Mouse (Mus musculus): ENCODE data around the gene Ephb1. TPM values are rescaled to one million over a fixed set of nuclear protein-coding genes. Genes with fewer than 3 reads are reported as not detected.

The Ephb1 gene
- total and polyA plus RNA-seq, 3 experiments, result not detected

DNA sequence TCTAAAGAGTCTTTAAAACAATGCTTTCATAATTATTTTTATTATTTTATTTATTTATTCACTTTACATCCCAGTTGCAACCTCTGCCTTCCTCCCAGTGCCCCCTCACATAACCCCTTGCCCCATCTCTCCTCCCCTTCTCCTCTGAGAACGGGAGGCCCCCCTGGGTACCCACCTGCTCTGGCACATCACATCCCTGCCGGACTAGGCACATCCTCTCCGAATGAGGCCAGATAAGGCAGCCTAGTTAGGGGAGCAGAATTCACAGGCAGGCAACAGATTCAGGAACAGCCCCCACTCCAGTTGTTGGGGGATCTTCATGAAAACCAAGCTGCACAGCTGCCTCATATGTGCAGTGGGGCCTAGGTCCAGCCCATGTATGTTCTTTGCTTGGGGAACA, 17.4 kb upstream of the Ephb1 start:
- no peaks in the 10 kb centered on the region for H3K36me3 ChIP-seq (ENCODE audit: control insufficient read depth in 1 of 2, insufficient read depth in 2 of 2, low read length in 2 of 2)
- H3K27ac ChIP-seq (ENCODE audit: control insufficient read depth, low read depth, low read length), result no peak overlapping the region
- no peak overlapping the region for H3K4me3 ChIP-seq (ENCODE audit: control insufficient read depth in 1 of 2, insufficient read depth in 1 of 2, low read depth in 2 of 2, low read length in 2 of 2)
- H3K79me2 ChIP-seq (ENCODE audit: control insufficient read depth, insufficient read depth, low read length, poor library complexity), result no peaks in the 10 kb centered on the region
- H3K9ac ChIP-seq (ENCODE audit: control insufficient read depth, low read depth, low read length, poor library complexity, severe bottlenecking), result no peak overlapping the region
- TF ChIP-seq JUND (IDR thresholded peaks at IDR 0.05; ENCODE audit: low read depth, low read length), result no peak
- TF ChIP-seq UBTF (IDR thresholded peaks at IDR 0.05; ENCODE audit: borderline replicate concordance, insufficient read depth, low read depth, low read length), result no peak
- no peak for TF ChIP-seq GABPA (IDR thresholded peaks at IDR 0.05; ENCODE audit: low read depth, low read length)
- TF ChIP-seq CHD2 (IDR thresholded peaks at IDR 0.05; ENCODE audit: low read length), result no peak
- TF ChIP-seq ZC3H11A (IDR thresholded peaks at IDR 0.05; ENCODE audit: low read depth, low read length), result no peak
- no peak for TF ChIP-seq MYB (IDR thresholded peaks at IDR 0.05; ENCODE audit: low read depth, low read length)
- TF ChIP-seq ZMIZ1 (IDR thresholded peaks at IDR 0.05; ENCODE audit: low read depth, low read length), result no peak
- no peak for TF ChIP-seq ELF1 (IDR thresholded peaks at IDR 0.05; ENCODE audit: low read depth, low read length)
- TF ChIP-seq MAZ (IDR thresholded peaks at IDR 0.05; ENCODE audit: low read depth, low read length), result no peak
- no peak for TF ChIP-seq RAD21 (IDR thresholded peaks at IDR 0.05; ENCODE audit: low read depth, low read length)
- no peak for TF ChIP-seq NRF1 (IDR thresholded peaks at IDR 0.05; ENCODE audit: insufficient read depth, low read depth, low read length, poor library complexity, severe bottlenecking)
- no peak for TF ChIP-seq SIN3A (IDR thresholded peaks at IDR 0.05; ENCODE audit: low read length)
- TF ChIP-seq GATA1 (IDR thresholded peaks at IDR 0.05; ENCODE audit: low read depth, low read length), result no peak
- no peak for TF ChIP-seq MXI1 (IDR thresholded peaks at IDR 0.05; ENCODE audit: low read depth, low read length)
- TF ChIP-seq EP300 (IDR thresholded peaks at IDR 0.05; ENCODE audit: low read depth in 1 of 2, low read length in 2 of 2), result no peak
- no peak for TF ChIP-seq POLR2A (IDR thresholded peaks at IDR 0.05; ENCODE audit: control insufficient read depth in 1 of 2, insufficient read depth in 1 of 2, low read depth in 1 of 2, low read length in 2 of 2, poor library complexity in 1 of 2)
- H3K27me3 ChIP-seq (ENCODE audit: control insufficient read depth in 1 of 2, insufficient read depth in 2 of 2, low read length in 2 of 2), result no peaks in the 10 kb centered on the region
- no peaks in the 10 kb centered on the region for H3K4me1 ChIP-seq (ENCODE audit: control insufficient read depth in 1 of 2, insufficient read depth in 2 of 2, low read length in 2 of 2)
- DNase-seq (ENCODE audit: low read depth, low spot score), result no peak
- no peaks in the 10 kb centered on the region for H3K9me3 ChIP-seq (replicated peaks; ENCODE audit: insufficient read depth, low read length)

- no peak overlapping the region for H3K4me3 ChIP-seq (ENCODE audit: control insufficient read depth in 1 of 2, insufficient read depth in 1 of 2, low read depth in 2 of 2, low read length in 2 of 2)
- H3K27me3 ChIP-seq (ENCODE audit: control insufficient read depth in 1 of 2, insufficient read depth in 2 of 2, low read length in 2 of 2), result no peaks in the 10 kb centered on the region
- TF ChIP-seq HCFC1 (IDR thresholded peaks at IDR 0.05; ENCODE audit: low read depth, low read length) (no peak), JUND (IDR thresholded peaks at IDR 0.05; ENCODE audit: low read depth, low read length) (no peak), EP300 (IDR thresholded peaks at IDR 0.05; ENCODE audit: low read depth in 1 of 2, low read length in 2 of 2) (no peak), MAZ (IDR thresholded peaks at IDR 0.05; ENCODE audit: low read depth, low read length) (no peak), USF1 (IDR thresholded peaks at IDR 0.05; ENCODE audit: low read depth, low read length) (no peak), MYB (IDR thresholded peaks at IDR 0.05; ENCODE audit: low read depth, low read length) (no peak), MYC (IDR thresholded peaks at IDR 0.05; ENCODE audit: low read depth, low read length) (no peak), CHD1 (IDR thresholded peaks at IDR 0.05; ENCODE audit: low read depth, low read length) (no peak), ZNF384 (IDR thresholded peaks at IDR 0.05; ENCODE audit: low read depth, low read length) (no peak), E2F4 (IDR thresholded peaks at IDR 0.05; ENCODE audit: borderline replicate concordance, low read depth, low read length) (no peak), NELFE (IDR thresholded peaks at IDR 0.05; ENCODE audit: low read depth, low read length) (no peak), KAT2A (conservative IDR thresholded peaks at IDR 0.05; ENCODE audit: low read depth, low read length) (no peak), POLR2AphosphoS2 (IDR thresholded peaks at IDR 0.05; ENCODE audit: low read length) (no peak), ELF1 (IDR thresholded peaks at IDR 0.05; ENCODE audit: low read depth, low read length) (no peak), TAL1 (IDR thresholded peaks at IDR 0.05; ENCODE audit: low read length) (no peak), TBP (IDR thresholded peaks at IDR 0.05; ENCODE audit: low read depth, low read length) (no peak), MAFK (IDR thresholded peaks at IDR 0.05; ENCODE audit: borderline replicate concordance, low read depth, low read length) (no peak), ETS1 (IDR thresholded peaks at IDR 0.05; ENCODE audit: low read depth, low read length) (no peak), MXI1 (IDR thresholded peaks at IDR 0.05; ENCODE audit: low read depth, low read length) (no peak), GATA1 (IDR thresholded peaks at IDR 0.05; ENCODE audit: low read depth, low read length) (no peak)
- no peaks in the 10 kb centered on the region for H3K4me1 ChIP-seq (ENCODE audit: control insufficient read depth in 1 of 2, insufficient read depth in 2 of 2, low read length in 2 of 2)
- DNase-seq (ENCODE audit: low read depth, low spot score), result no peak
- no peak overlapping the region for H3K9ac ChIP-seq (ENCODE audit: control insufficient read depth, low read depth, low read length, poor library complexity, severe bottlenecking)
- no peak overlapping the region for H3K27ac ChIP-seq (ENCODE audit: control insufficient read depth, low read depth, low read length)
- H3K9me3 ChIP-seq (replicated peaks; ENCODE audit: insufficient read depth, low read length), result no peaks in the 10 kb centered on the region
- H3K79me2 ChIP-seq (ENCODE audit: control insufficient read depth, insufficient read depth, low read length, poor library complexity), result no peaks in the 10 kb centered on the region
- H3K36me3 ChIP-seq (ENCODE audit: control insufficient read depth in 1 of 2, insufficient read depth in 2 of 2, low read length in 2 of 2), result no peaks in the 10 kb centered on the region
Measured at GRCm38 (mm10) chr9:102371036-102371770, 16.7 kb upstream of the Ephb1 start.
